Mouse (Mus musculus) embryonic facial prominence, embryonic 11.5 days (tissue): ENCODE results near the gene Zfp428. TPM values are rescaled to one million over a fixed set of nuclear protein-coding genes. Genes with fewer than 3 reads are reported as not detected.

Source experiments
- ATAC-seq: fragments of 200-750 bp; cut with Nextera tagmentation; replicated peaks from 2 replicates; pipeline ENCODE4 v1.8.0; 2017; ENCODE audit warnings: low read depth; ENCODE audit not compliant: insufficient number of reproducible peaks, low FRiP score, low TSS enrichment
- DNase-seq: peaks from one replicate; pipeline ENCODE4 v3.0.0-alpha.2; 2015; ENCODE audit warnings: low spot score
- H3K27ac ChIP-seq: fragments of 300-500 bp; sonication (generic); replicated peaks from 2 replicates; pipeline ENCODE4 v1.5.1; 2014; ENCODE audit warnings: mild to moderate bottlenecking, low read depth, low read length, control low read depth
- H3K27me3 ChIP-seq: fragments of 300-500 bp; sonication (generic); 2 replicates; pipeline ENCODE4 v1.6.1; 2014; ENCODE audit warnings: mild to moderate bottlenecking, low read length, moderate library complexity, mixed read lengths; ENCODE audit not compliant: control insufficient read depth, insufficient read depth
- H3K36me3 ChIP-seq: fragments of 300-500 bp; sonication (generic); replicated peaks from 2 replicates; pipeline ENCODE4 v1.6.1; 2014; ENCODE audit warnings: low read depth, mild to moderate bottlenecking, low read length, moderate library complexity, mixed read lengths; ENCODE audit not compliant: control insufficient read depth, insufficient read depth
- H3K4me1 ChIP-seq: fragments of 300-500 bp; sonication (generic); 2 replicates; pipeline ENCODE4 v1.6.1; 2014; ENCODE audit warnings: low read length, mixed read lengths; ENCODE audit not compliant: control insufficient read depth, insufficient read depth
- H3K4me2 ChIP-seq: fragments of 300-500 bp; sonication (generic); 2 replicates; pipeline ENCODE4 v1.6.1; 2014; ENCODE audit warnings: low read depth, mild to moderate bottlenecking, control low read depth, low read length, moderate library complexity
- H3K4me3 ChIP-seq: fragments of 300-500 bp; sonication (generic); 2 replicates; pipeline ENCODE4 v1.5.1; 2014; ENCODE audit warnings: low read depth, low read length, control low read depth
- H3K9ac ChIP-seq: fragments of 300-500 bp; sonication (generic); replicated peaks from 2 replicates; pipeline ENCODE4 v1.6.1; 2014; ENCODE audit warnings: mild to moderate bottlenecking, control low read depth, low read length
- H3K9me3 ChIP-seq: fragments of 300-500 bp; sonication (generic); replicated peaks from 2 replicates; pipeline ENCODE4 v1.6.1; 2016; ENCODE audit warnings: mild to moderate bottlenecking, low read length, inconsistent platforms, mixed read lengths; ENCODE audit not compliant: control insufficient read depth
- WGBS: fragments of 180-500 bp; shearing (Covaris S2); extraction: QIAGEN DNeasy Blood & Tissue Kit; methylation state at CpG from one replicate; pipeline ENCODE4 v1.1.7; 2014; 5-methylcytosine and 5-hydroxymethylcytosine counted together
- polyA plus RNA-seq: library from polyadenylated mRNA; unstranded; fragments of >200 nt; fragmentation: Nextera tagmentation; extraction: Ambion mirVana; gene quantifications from 2 replicates; pipeline ENCODE4 v1.2.1, GENCODE M21; 2014

Zfp428 gene
- polyA plus RNA-seq, 1 experiment from 2014 or later, result 52.5 TPM

GRCm38 (mm10) chr7:24476856-24477255 is 29.9 kb upstream of the Zfp428 start:
- no peak overlapping the region for H3K4me2 ChIP-seq
- no peaks in the 10 kb centered on the region for H3K9me3 ChIP-seq
- no peak for ATAC-seq
- no peak overlapping the region for H3K9ac ChIP-seq
- no peak overlapping the region for H3K27ac ChIP-seq
- 84% methylated on average over 7 of the region's 7 CpGs for WGBS
- H3K36me3 ChIP-seq, result no peaks in the 10 kb centered on the region
- H3K27me3 ChIP-seq, result no peaks in the 10 kb centered on the region; the same call in 1 of the 2 replicates
- DNase-seq, result no peak
- no peak overlapping the region for H3K4me3 ChIP-seq
- H3K4me1 ChIP-seq, result no peaks in the 10 kb centered on the region

DNA sequence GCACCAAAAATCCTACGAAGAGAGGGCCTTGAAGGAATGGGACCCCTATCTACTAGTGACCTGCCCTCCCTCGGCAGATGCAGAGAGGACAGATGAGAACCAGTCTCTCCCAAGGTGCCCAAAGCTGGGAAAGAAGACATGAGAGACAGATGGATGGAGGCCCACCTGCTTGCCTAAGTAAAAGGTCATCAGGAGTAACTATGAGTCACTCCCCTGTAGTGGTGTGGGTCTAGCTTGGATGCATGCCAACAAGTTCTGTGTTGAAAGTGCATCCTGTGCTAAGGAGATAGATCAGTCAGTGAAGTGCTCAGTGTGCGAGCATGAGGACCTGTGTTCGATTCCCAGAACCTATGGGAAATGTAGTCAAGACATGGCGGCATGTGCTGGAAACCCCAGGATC is 27.9 kb upstream of the Zfp428 start:
- Histone ChIP-seq H3K27ac (no peak overlapping the region), H3K4me1 (no peaks in the 10 kb centered on the region), H3K27me3 (no peaks in the 10 kb centered on the region; the same call in 1 of the 2 replicates), H3K36me3 (no peaks in the 10 kb centered on the region), H3K4me3 (no peak overlapping the region), H3K4me2 (no peak overlapping the region), H3K9me3 (no peaks in the 10 kb centered on the region), H3K9ac (no peak overlapping the region)
- DNase-seq (no peak), ATAC-seq (no peak)
- 78% methylated on average over 5 of the region's 5 CpGs for WGBS

- H3K36me3 ChIP-seq, result no peaks in the 10 kb centered on the region
- H3K9me3 ChIP-seq, result no peaks in the 10 kb centered on the region
- H3K4me1 ChIP-seq, result no peaks in the 10 kb centered on the region
- no peak overlapping the region for H3K4me2 ChIP-seq
- ATAC-seq, result no peak
- no peak overlapping the region for H3K27ac ChIP-seq
- WGBS, result 88% methylated on average over 2 of the region's 2 CpGs
- no peak for DNase-seq
- no peaks in the 10 kb centered on the region; the same call in 1 of the 2 replicates for H3K27me3 ChIP-seq
- no peak overlapping the region for H3K4me3 ChIP-seq
- H3K9ac ChIP-seq, result no peak overlapping the region
Observed at GRCm38 (mm10) chr7:24479685-24480084, 27.1 kb upstream of the Zfp428 start.

DNA sequence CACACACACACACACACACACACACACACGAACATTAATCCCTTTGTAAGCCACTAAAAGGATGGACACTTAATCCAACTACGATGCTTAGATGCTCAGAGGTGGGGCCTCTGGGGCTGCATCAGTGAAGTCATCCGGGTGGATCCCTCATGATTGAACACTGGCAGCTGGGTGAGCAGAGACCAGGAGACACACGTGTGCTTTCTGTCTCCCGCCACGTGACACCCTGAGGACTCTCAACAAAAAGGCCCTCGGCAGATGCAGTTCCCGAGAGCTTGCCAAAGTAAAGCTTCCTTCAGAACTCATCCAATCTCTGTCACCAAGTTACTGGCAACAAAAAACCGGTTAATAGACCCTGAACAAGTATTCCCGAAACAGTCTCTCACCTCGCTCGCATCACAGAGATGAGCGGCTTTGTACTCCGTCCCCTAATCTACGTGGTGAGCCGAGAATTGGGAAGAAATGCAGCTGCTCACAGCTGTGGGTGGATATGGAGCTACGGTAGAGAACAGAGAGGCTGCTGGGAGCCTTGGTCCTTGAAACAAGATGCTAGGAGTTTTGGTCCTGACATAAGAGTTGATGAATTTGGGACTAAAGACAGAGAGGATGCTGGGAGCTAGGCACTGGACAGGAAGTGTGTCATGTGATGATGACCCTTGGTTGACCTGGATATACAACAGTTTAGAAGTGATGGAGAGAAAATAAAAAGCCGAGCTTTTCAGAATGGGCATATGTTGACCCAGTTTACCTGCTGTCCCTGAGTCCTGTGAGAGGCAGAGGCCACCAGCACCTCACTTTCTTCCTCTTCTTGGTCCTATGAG is 26.5 kb upstream of the Zfp428 start:
- H3K9me3 ChIP-seq, result no peaks in the 10 kb centered on the region
- 61% methylated on average over 18 of the region's 18 CpGs for WGBS
- no peak overlapping the region for H3K27ac ChIP-seq
- no peak overlapping the region for H3K4me2 ChIP-seq
- ATAC-seq (no peak), DNase-seq (no peak)
- no peaks in the 10 kb centered on the region for H3K4me1 ChIP-seq
- no peak overlapping the region for H3K4me3 ChIP-seq
- no peaks in the 10 kb centered on the region for H3K36me3 ChIP-seq
- H3K9ac ChIP-seq, result no peak overlapping the region
- H3K27me3 ChIP-seq, result no peaks in the 10 kb centered on the region; the same call in 1 of the 2 replicates

GRCm38 (mm10) chr7:24480986-24481473 is 25.8 kb upstream of the Zfp428 start:
- Histone ChIP-seq H3K9ac (peak overlapping the region; percentile 68), H3K4me2 (peak overlapping the region; percentile 96), H3K27ac (no peak overlapping the region), H3K36me3 (no peaks in the 10 kb centered on the region), H3K4me1 (no peaks in the 10 kb centered on the region), H3K27me3 (no peaks in the 10 kb centered on the region; the same call in 1 of the 2 replicates), H3K9me3 (no peaks in the 10 kb centered on the region), H3K4me3 (peak overlapping the region; percentile 66)
- DNase-seq (no peak), ATAC-seq (peak; percentile 41; the same call in 1 of the 2 replicates)
- 12% methylated on average over 14 of the region's 14 CpGs for WGBS

DNA sequence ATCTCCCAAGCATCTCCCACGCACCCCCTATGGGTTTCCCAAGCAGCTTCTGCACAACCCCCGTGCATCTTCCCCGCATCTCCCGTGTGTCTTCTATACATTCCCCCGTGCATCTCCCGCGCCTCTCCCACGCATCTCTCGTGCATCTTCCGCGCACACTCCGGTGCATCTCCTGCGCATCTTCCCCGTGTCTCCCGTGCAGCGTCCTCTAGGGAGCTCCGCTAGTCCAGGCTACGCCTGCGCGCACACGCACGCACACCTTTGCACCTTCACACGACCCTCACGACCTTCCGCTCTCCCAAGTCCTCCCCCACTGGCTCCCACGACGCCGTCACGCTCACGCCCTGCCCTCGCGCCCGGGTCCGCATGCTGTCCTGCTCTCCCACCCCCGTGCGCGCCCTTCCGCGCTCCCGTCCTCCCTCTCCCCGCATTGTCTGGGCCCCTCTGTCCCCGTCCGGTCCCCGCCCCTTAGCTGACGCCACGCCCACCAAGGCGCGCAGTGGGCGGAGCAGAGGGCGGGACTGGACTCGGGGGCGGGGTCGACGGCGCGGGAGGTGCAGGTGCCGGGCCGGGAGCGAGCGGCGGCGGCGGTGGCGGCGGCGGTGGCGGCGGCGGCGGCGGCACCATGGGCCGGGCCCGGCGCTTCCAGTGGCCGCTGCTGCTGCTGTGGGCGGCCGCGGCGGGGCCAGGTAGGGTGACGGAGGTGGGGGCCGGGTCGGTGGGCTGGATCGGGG is 25.2 kb upstream of the Zfp428 start, which contains the start of gene Cadm4:
Gene Cadm4, plus strand, starts transcription at position 550 of the 734 bp plus-strand sequence.
- ATAC-seq (peak; percentile 74), DNase-seq (peak; percentile 89)
- peak within 1 kb of the TSS; percentile 68 for H3K9ac ChIP-seq
- no peak within 1 kb of the TSS for H3K27ac ChIP-seq
- H3K9me3 ChIP-seq, result no peaks in the 10 kb centered on the region
- peak within 1 kb of the TSS; percentile 96 for H3K4me2 ChIP-seq
- H3K4me1 ChIP-seq, result no peaks in the 10 kb centered on the region
- H3K4me3 ChIP-seq, result peak within 1 kb of the TSS; percentile 66
- under 1% methylated on average over 56 of the region's 83 CpGs for WGBS
- no peaks in the 10 kb centered on the region for H3K36me3 ChIP-seq
- no peaks in the 10 kb centered on the region; the same call in 1 of the 2 replicates for H3K27me3 ChIP-seq

DNA sequence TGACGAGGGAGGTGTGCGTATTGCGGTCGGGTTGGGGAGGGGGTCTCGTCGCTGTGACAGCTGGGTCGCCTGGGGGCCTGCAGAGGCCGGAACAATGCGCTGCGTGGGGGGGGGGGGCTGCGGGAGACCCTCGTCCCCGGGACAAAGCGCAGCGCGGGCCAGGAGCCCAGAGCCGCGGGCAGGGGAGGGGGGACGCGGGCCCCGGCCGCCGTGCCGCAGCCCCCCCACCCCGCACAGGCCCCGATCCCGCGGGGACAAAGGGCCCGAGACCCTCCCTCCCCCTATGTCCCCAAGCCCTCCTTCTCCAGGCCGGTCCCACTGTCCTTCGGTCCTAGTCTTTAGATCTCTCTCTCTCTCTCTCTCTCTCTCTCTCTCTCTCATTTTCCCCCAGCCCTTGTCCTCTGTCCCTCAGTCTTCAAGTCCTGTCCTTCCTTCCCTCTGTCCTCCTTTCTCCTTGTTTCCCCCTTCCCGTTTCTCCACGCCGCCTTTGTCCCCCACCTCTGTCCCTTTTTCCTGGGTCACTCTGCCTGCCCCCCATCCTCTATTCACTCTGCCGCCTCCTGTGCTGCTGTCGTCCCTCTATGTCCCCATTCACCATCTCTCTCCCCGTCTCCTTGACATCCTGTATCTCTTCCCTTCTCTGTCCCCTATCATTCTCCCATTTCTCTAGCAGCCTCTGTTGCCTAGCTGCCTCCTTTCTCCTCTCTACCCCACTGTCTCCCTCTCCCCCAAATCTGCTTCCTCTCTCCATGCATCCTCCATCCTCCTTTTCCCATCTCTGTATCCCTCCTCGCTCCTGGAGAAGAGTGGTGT is 24.4 kb upstream of the Zfp428 start:
- Histone ChIP-seq H3K4me1 (no peaks in the 10 kb centered on the region), H3K27me3 (no peaks in the 10 kb centered on the region; the same call in 1 of the 2 replicates), H3K36me3 (no peaks in the 10 kb centered on the region), H3K9ac (peak overlapping the region; percentile 68), H3K27ac (no peak overlapping the region), H3K4me2 (peak overlapping the region; percentile 96), H3K9me3 (no peaks in the 10 kb centered on the region), H3K4me3 (peak overlapping the region; percentile 66)
- DNase-seq (no peak), ATAC-seq (peak; percentile 17; the same call in 1 of the 2 replicates)
- WGBS, result 8% methylated on average over 8 of the region's 38 CpGs
